Mouse (Mus musculus) liver, embryonic 16.5 days (tissue): Measurements from ENCODE around the gene Edem2. TPM values are rescaled to one million over a fixed set of nuclear protein-coding genes. Genes with fewer than 3 reads are reported as not detected.

ENCODE experiments used
- polyA plus RNA-seq: library from polyadenylated mRNA; unstranded; fragments of >200 nt; fragmentation: Nextera tagmentation; extraction: Ambion mirVana; gene quantifications from 2 replicates; pipeline ENCODE4 v1.2.1, GENCODE M21; 2015

Edem2 gene
- polyA plus RNA-seq, 1 experiment from 2014 or later = 30.3 TPM

Other genes starting within 250 kb of the Edem2 start
- gene Acss2, start 211.5 kb downstream of the Edem2 start, polyA plus RNA-seq = 24.6 and 29.6 TPM in 2 replicates
- 0.17 and 0.20 TPM in 2 replicates for gene Ggt7, start 211.2 kb downstream of the Edem2 start, polyA plus RNA-seq
- gene Gss, start 136.7 kb downstream of the Edem2 start, polyA plus RNA-seq = 77.8 and 81.1 TPM in 2 replicates
- 0.94 and 1.7 TPM in 2 replicates for gene Myh7b, start 118.3 kb downstream of the Edem2 start, polyA plus RNA-seq
- 49.7 and 50.7 TPM in 2 replicates for gene Trpc4ap, start 37.1 kb downstream of the Edem2 start, polyA plus RNA-seq
- not detected in 2 replicates for gene Gm17581, start 6.4 kb upstream of the Edem2 start, polyA plus RNA-seq
- 0.96 and 1.4 TPM in 2 replicates for gene Procr, start 21.6 kb upstream of the Edem2 start, polyA plus RNA-seq
- gene Mmp24, start 45.9 kb upstream of the Edem2 start, polyA plus RNA-seq = not detected in 2 replicates
- 4.8 and 5.6 TPM in 2 replicates for gene BC029722, start 90.0 kb upstream of the Edem2 start, polyA plus RNA-seq
- 108 TPM in 2 replicates for gene Eif6, start 97.5 kb upstream of the Edem2 start, polyA plus RNA-seq
- 0.08 and 0.14 TPM in 2 replicates for gene Fam83c, start 105.4 kb upstream of the Edem2 start, polyA plus RNA-seq
- 26.5 and 34.1 TPM in 2 replicates for gene Uqcc1, start 200.8 kb upstream of the Edem2 start, polyA plus RNA-seq
- not detected in 2 replicates for gene Gm15557, start 211.3 kb upstream of the Edem2 start, polyA plus RNA-seq
- gene Gdf5, start 215.9 kb upstream of the Edem2 start, polyA plus RNA-seq = not detected in 2 replicates
- 6.6 and 7.0 TPM in 2 replicates for gene Cep250, start 227.0 kb upstream of the Edem2 start, polyA plus RNA-seq